Mouse (Mus musculus): Measurements from ENCODE around the gene Phldb1.

The Phldb1 gene

GRCm38 (mm10) chr9:44708429-44708765, 26.6 kb downstream of the Phldb1 start:
- DNase-seq: peak; percentile 90

- no peak for DNase-seq
Observed at GRCm38 (mm10) chr9:44707749-44708428, 27.1 kb downstream of the Phldb1 start.

- DNase-seq: no peak
Observed at GRCm38 (mm10) chr9:44699730-44700129, 35.3 kb downstream of the Phldb1 start.

- DNase-seq: no peak
Observed at GRCm38 (mm10) chr9:44699196-44699595, 35.8 kb downstream of the Phldb1 start.

GRCm38 (mm10) chr9:44697866-44698265, 37.1 kb downstream of the Phldb1 start:
- no peak for DNase-seq

GRCm38 (mm10) chr9:44693071-44693470, 41.9 kb downstream of the Phldb1 start:
- DNase-seq: no peak

- peak; percentile 85 for DNase-seq
Observed at GRCm38 (mm10) chr9:44691671-44692520, 43.1 kb downstream of the Phldb1 start.

GRCm38 (mm10) chr9:44690641-44691040, 44.4 kb downstream of the Phldb1 start:
- no peak for DNase-seq

- DNase-seq: no peak
Observed at GRCm38 (mm10) chr9:44688013-44688412, 47.0 kb downstream of the Phldb1 start.

- no peak for DNase-seq
Observed at GRCm38 (mm10) chr9:44686638-44687037, 48.4 kb downstream of the Phldb1 start.

GRCm38 (mm10) chr9:44685346-44686330, 49.4 kb downstream of the Phldb1 start:
- peak; percentile 83 for DNase-seq

GRCm38 (mm10) chr9:44683046-44683445, 52.0 kb downstream of the Phldb1 start:
- no peak for DNase-seq

- peak; percentile 40 for DNase-seq
Observed at GRCm38 (mm10) chr9:44679565-44679964, 55.4 kb downstream of the Phldb1 start.

- no peak for DNase-seq
Observed at GRCm38 (mm10) chr9:44678288-44678871, 56.6 kb downstream of the Phldb1 start.

GRCm38 (mm10) chr9:44673005-44673404, 62.0 kb downstream of the Phldb1 start, which contains the start of gene Treh:
Gene Treh (plus strand): TSS chr9:44673233.
- peak; percentile 85 for DNase-seq

- DNase-seq: peak; percentile 33
Observed at GRCm38 (mm10) chr9:44672291-44672865, 62.6 kb downstream of the Phldb1 start.

- no peak for DNase-seq
Observed at GRCm38 (mm10) chr9:44671416-44671815, 63.6 kb downstream of the Phldb1 start.

GRCm38 (mm10) chr9:44663706-44664105, 71.3 kb downstream of the Phldb1 start:
- no peak for DNase-seq

GRCm38 (mm10) chr9:44655098-44656066, 79.6 kb downstream of the Phldb1 start:
- DNase-seq: peak; percentile 71

- DNase-seq: no peak
Observed at GRCm38 (mm10) chr9:44653896-44654295, 81.1 kb downstream of the Phldb1 start.

- peak; percentile 79 for DNase-seq
Observed at GRCm38 (mm10) chr9:44652027-44652426, 83.0 kb downstream of the Phldb1 start.
